Mouse (Mus musculus): Measurements from ENCODE around the gene Ccdc6.

GRCm38 (mm10) chr10:70168396-70168795 lies 71.5 kb downstream of the Ccdc6 start:
- no peak for TF ChIP-seq POLR2A (IDR thresholded peaks at IDR 0.05; ENCODE audit: insufficient read depth, low read depth, low read length)
- TF ChIP-seq CTCF (IDR thresholded peaks at IDR 0.05) = no peak
